Mouse (Mus musculus) lung, embryonic 16.5 days (tissue): ENCODE results near the gene Ndufaf2. TPM values are rescaled to one million over a fixed set of nuclear protein-coding genes. Genes with fewer than 3 reads are reported as not detected.

Experiments
- ATAC-seq: fragments of 200-750 bp; cut with Nextera tagmentation; 2 replicates; pipeline ENCODE4 v1.8.0; 2017; ENCODE audit warnings: low read depth, mild to moderate bottlenecking, moderate library complexity
- H3K27ac ChIP-seq: fragments of 300-500 bp; sonication (generic); 2 replicates; pipeline ENCODE4 v1.5.1; 2014; ENCODE audit warnings: mild to moderate bottlenecking, control low read depth, low read length
- H3K27me3 ChIP-seq: fragments of 300-500 bp; sonication (generic); 2 replicates; pipeline ENCODE4 v1.6.1; 2014; ENCODE audit warnings: low read depth, low read length, mixed read lengths; ENCODE audit not compliant: control insufficient read depth, insufficient read depth
- H3K36me3 ChIP-seq: fragments of 300-500 bp; sonication (generic); 2 replicates; pipeline ENCODE4 v1.6.1; 2014; ENCODE audit warnings: low read length; ENCODE audit not compliant: control insufficient read depth, insufficient read depth
- H3K4me1 ChIP-seq: fragments of 300-500 bp; sonication (generic); replicated peaks from 2 replicates; pipeline ENCODE4 v1.6.1; 2014; ENCODE audit warnings: low read length, mixed read lengths; ENCODE audit not compliant: control insufficient read depth, insufficient read depth
- H3K4me2 ChIP-seq: fragments of 300-500 bp; sonication (generic); 2 replicates; pipeline ENCODE4 v1.6.1; 2014; ENCODE audit warnings: low read depth, low read length, control low read depth
- H3K4me3 ChIP-seq: fragments of 300-500 bp; sonication (generic); 2 replicates; pipeline ENCODE4 v1.5.1; 2014; ENCODE audit warnings: mild to moderate bottlenecking, low read length, control low read depth
- H3K9ac ChIP-seq: fragments of 300-500 bp; sonication (generic); 2 replicates; pipeline ENCODE4 v1.6.1; 2014; ENCODE audit warnings: low read length, control low read depth
- H3K9me3 ChIP-seq: fragments of 300-500 bp; sonication (generic); 2 replicates; pipeline ENCODE4 v1.6.1; 2016; ENCODE audit warnings: low read length; ENCODE audit not compliant: control insufficient read depth
- WGBS: fragments of 180-500 bp; shearing (Covaris S2); extraction: QIAGEN DNeasy Blood & Tissue Kit; methylation state at CpG from one replicate; pipeline ENCODE4 v1.1.7; 2014; 5-methylcytosine and 5-hydroxymethylcytosine counted together
- polyA plus RNA-seq: library from polyadenylated mRNA; unstranded; fragments of >200 nt; fragmentation: Nextera tagmentation; extraction: Ambion mirVana; gene quantifications from 2 replicates; pipeline ENCODE4 v1.2.1, GENCODE M21; 2015

The Ndufaf2 gene
- polyA plus RNA-seq, 1 experiment from 2014 or later = 62.7 TPM

GRCm38 (mm10) chr13:108060286-108060885 lies 98.0 kb downstream of the Ndufaf2 start:
- no peak overlapping the region for H3K4me2 ChIP-seq
- no peaks in the 10 kb centered on the region for H3K9me3 ChIP-seq
- no peaks in the 10 kb centered on the region for H3K27me3 ChIP-seq
- no peak overlapping the region for H3K9ac ChIP-seq
- ATAC-seq = no peak
- no peak overlapping the region for H3K4me3 ChIP-seq
- 41% methylated on average over 7 of the region's 7 CpGs for WGBS
- peak overlapping the region; percentile 65; the same call in 1 of the 2 replicates for H3K27ac ChIP-seq
- H3K36me3 ChIP-seq = no peaks in the 10 kb centered on the region
- H3K4me1 ChIP-seq = peaks cover 36% of the 10 kb centered on the region

- WGBS = 29% methylated on average over 3 of the region's 3 CpGs
- H3K4me3 ChIP-seq = no peak overlapping the region
- no peaks in the 10 kb centered on the region for H3K27me3 ChIP-seq
- H3K27ac ChIP-seq = peak overlapping the region; percentile 71
- no peak overlapping the region for H3K9ac ChIP-seq
- peak; percentile 89 for ATAC-seq
- H3K9me3 ChIP-seq = no peaks in the 10 kb centered on the region
- no peaks in the 10 kb centered on the region for H3K36me3 ChIP-seq
- no peak overlapping the region for H3K4me2 ChIP-seq
- peaks cover 26% of the 10 kb centered on the region for H3K4me1 ChIP-seq
Observed at GRCm38 (mm10) chr13:108056896-108057295, 101.5 kb downstream of the Ndufaf2 start.

GRCm38 (mm10) chr13:108047364-108047763 lies 111.1 kb downstream of the Ndufaf2 start:
- H3K9me3 ChIP-seq = no peaks in the 10 kb centered on the region
- no peak for ATAC-seq
- no peaks in the 10 kb centered on the region for H3K27me3 ChIP-seq
- no peak overlapping the region for H3K27ac ChIP-seq
- H3K4me2 ChIP-seq = no peak overlapping the region
- no peak overlapping the region for H3K9ac ChIP-seq
- peaks cover 8% of the 10 kb centered on the region for H3K36me3 ChIP-seq
- no peak overlapping the region for H3K4me3 ChIP-seq
- WGBS = 67% methylated on average over 6 of the region's 6 CpGs
- H3K4me1 ChIP-seq = peaks cover 21% of the 10 kb centered on the region

- H3K36me3 ChIP-seq = peaks cover 8% of the 10 kb centered on the region
- no peaks in the 10 kb centered on the region for H3K9me3 ChIP-seq
- WGBS = 79% methylated on average over 6 of the region's 6 CpGs
- no peaks in the 10 kb centered on the region for H3K27me3 ChIP-seq
- H3K4me3 ChIP-seq = no peak overlapping the region
- no peak overlapping the region for H3K9ac ChIP-seq
- H3K27ac ChIP-seq = no peak overlapping the region
- peaks cover 23% of the 10 kb centered on the region for H3K4me1 ChIP-seq
- H3K4me2 ChIP-seq = no peak overlapping the region
- no peak for ATAC-seq
Observed at GRCm38 (mm10) chr13:108046891-108047290, 111.5 kb downstream of the Ndufaf2 start.

- no peak for ATAC-seq
- Histone ChIP-seq H3K4me1 (peaks cover 23% of the 10 kb centered on the region), H3K4me2 (peak overlapping the region; percentile 2; the same call in 1 of the 2 replicates), H3K36me3 (peaks cover 8% of the 10 kb centered on the region), H3K27me3 (no peaks in the 10 kb centered on the region), H3K9me3 (no peaks in the 10 kb centered on the region), H3K9ac (no peak overlapping the region), H3K4me3 (no peak overlapping the region), H3K27ac (no peak overlapping the region)
- WGBS = 81% methylated on average over 3 of the region's 3 CpGs
Observed at GRCm38 (mm10) chr13:108046071-108046470, 112.4 kb downstream of the Ndufaf2 start.

- Histone ChIP-seq H3K27ac (no peak overlapping the region), H3K4me3 (no peak overlapping the region), H3K27me3 (no peaks in the 10 kb centered on the region), H3K4me1 (peaks cover 23% of the 10 kb centered on the region), H3K9me3 (no peaks in the 10 kb centered on the region), H3K36me3 (peaks cover 8% of the 10 kb centered on the region), H3K4me2 (peak overlapping the region; percentile 2; the same call in 1 of the 2 replicates), H3K9ac (no peak overlapping the region)
- no peak for ATAC-seq
- 62% methylated on average over 3 of the region's 3 CpGs for WGBS
Observed at GRCm38 (mm10) chr13:108045646-108046045, 112.8 kb downstream of the Ndufaf2 start.

GRCm38 (mm10) chr13:108044222-108044941 lies 114.0 kb downstream of the Ndufaf2 start, which contains the start of gene Smim15:
TSS of gene Smim15 (plus strand) at chr13:108044446.
- peak within 1 kb of the TSS; percentile 98 for H3K27ac ChIP-seq
- peaks cover 25% of the 10 kb centered on the region for H3K4me1 ChIP-seq
- H3K36me3 ChIP-seq = peaks cover 8% of the 10 kb centered on the region
- peak within 1 kb of the TSS; percentile 100 for H3K9ac ChIP-seq
- under 1% methylated on average over 56 of the region's 71 CpGs for WGBS
- peak; percentile 96 for ATAC-seq
- H3K4me2 ChIP-seq = peak within 1 kb of the TSS; percentile 76
- H3K4me3 ChIP-seq = peak within 1 kb of the TSS; percentile 99
- H3K9me3 ChIP-seq = no peaks in the 10 kb centered on the region
- H3K27me3 ChIP-seq = no peaks in the 10 kb centered on the region

GRCm38 (mm10) chr13:108043431-108044221 lies 114.8 kb downstream of the Ndufaf2 start:
- Histone ChIP-seq H3K27ac (peak overlapping the region; percentile 98), H3K4me3 (peak overlapping the region; percentile 99), H3K36me3 (peaks cover 8% of the 10 kb centered on the region), H3K9ac (peak overlapping the region; percentile 100), H3K4me2 (peak overlapping the region; percentile 76), H3K27me3 (no peaks in the 10 kb centered on the region), H3K9me3 (no peaks in the 10 kb centered on the region), H3K4me1 (peaks cover 25% of the 10 kb centered on the region)
- WGBS = under 1% methylated on average over 23 of the region's 23 CpGs
- ATAC-seq = peak; percentile 56

- WGBS = 1% methylated on average over 7 of the region's 7 CpGs
- Histone ChIP-seq H3K36me3 (no peaks in the 10 kb centered on the region), H3K9ac (no peak overlapping the region), H3K9me3 (no peaks in the 10 kb centered on the region), H3K27ac (no peak overlapping the region), H3K27me3 (no peaks in the 10 kb centered on the region), H3K4me2 (no peak overlapping the region), H3K4me1 (peaks cover 22% of the 10 kb centered on the region), H3K4me3 (no peak overlapping the region)
- ATAC-seq = no peak
Observed at GRCm38 (mm10) chr13:108041358-108041757, 117.1 kb downstream of the Ndufaf2 start.
